Mouse (Mus musculus): ENCODE measurements around the gene Tnip2. TPM values are rescaled to one million over a fixed set of nuclear protein-coding genes. Genes with fewer than 3 reads are reported as not detected.

Tnip2 gene
- polyA plus RNA-seq, 1 experiment from 2014 or later = 6.0 TPM

GRCm38 (mm10) chr5:34520458-34521209 is 6.8 kb upstream of the Tnip2 start:
- 0 out of 2 replicates have a peak, but pooled peaks cover under 1% of the 10 kb centered on the region for H3K27me3 ChIP-seq (ENCODE audit: low read depth, poor library complexity, severe bottlenecking)
- no peak overlapping the region for H3K27ac ChIP-seq
- no peaks in the 10 kb centered on the region for H3K9me3 ChIP-seq (replicated peaks)
- DNase-seq (ENCODE audit: low spot score) = no peak
- peaks cover 5% of the 10 kb centered on the region; the same call in 1 of the 2 replicates for H3K4me1 ChIP-seq
- H3K4me3 ChIP-seq = no peak overlapping the region
- WGBS = 79% methylated on average over 11 of the region's 11 CpGs
- no peaks in the 10 kb centered on the region for H3K36me3 ChIP-seq

GRCm38 (mm10) chr5:34519389-34519910 is 5.7 kb upstream of the Tnip2 start:
- Histone ChIP-seq H3K27me3 (ENCODE audit: low read depth, poor library complexity, severe bottlenecking) (no peaks in the 10 kb centered on the region), H3K9me3 (replicated peaks) (no peaks in the 10 kb centered on the region), H3K4me1 (peaks cover 5% of the 10 kb centered on the region), H3K4me3 (no peak overlapping the region), H3K27ac (no peak overlapping the region), H3K36me3 (no peaks in the 10 kb centered on the region)
- no peak for DNase-seq (ENCODE audit: low spot score)
- 84% methylated on average over 9 of the region's 9 CpGs for WGBS

GRCm38 (mm10) chr5:34517913-34518312 is 4.1 kb upstream of the Tnip2 start:
- H3K27ac ChIP-seq = no peak overlapping the region
- no peak overlapping the region for H3K4me3 ChIP-seq
- H3K4me1 ChIP-seq = peaks cover 18% of the 10 kb centered on the region
- peak; percentile 82 for DNase-seq (ENCODE audit: low spot score)
- H3K36me3 ChIP-seq = no peaks in the 10 kb centered on the region
- WGBS = 23% methylated on average over 3 of the region's 3 CpGs
- no peaks in the 10 kb centered on the region for H3K9me3 ChIP-seq (replicated peaks)
- peaks cover 8% of the 10 kb centered on the region for H3K27me3 ChIP-seq (ENCODE audit: low read depth, poor library complexity, severe bottlenecking)

- Histone ChIP-seq H3K9me3 (replicated peaks) (no peaks in the 10 kb centered on the region), H3K36me3 (no peaks in the 10 kb centered on the region), H3K4me1 (peaks cover 14% of the 10 kb centered on the region), H3K4me3 (no peak overlapping the region), H3K27ac (no peak overlapping the region), H3K27me3 (ENCODE audit: low read depth, poor library complexity, severe bottlenecking) (peaks cover 23% of the 10 kb centered on the region)
- no peak for DNase-seq (ENCODE audit: low spot score)
Measured at GRCm38 (mm10) chr5:34515096-34515495, 1.3 kb upstream of the Tnip2 start.

- Histone ChIP-seq H3K27me3 (ENCODE audit: low read depth, poor library complexity, severe bottlenecking) (peaks cover 23% of the 10 kb centered on the region), H3K27ac (no peak overlapping the region), H3K4me3 (peak overlapping the region; percentile 77), H3K9me3 (replicated peaks) (no peaks in the 10 kb centered on the region), H3K36me3 (no peaks in the 10 kb centered on the region), H3K4me1 (peaks cover 14% of the 10 kb centered on the region)
- DNase-seq (ENCODE audit: low spot score) = no peak
- 23% methylated on average over 7 of the region's 7 CpGs for WGBS
Measured at GRCm38 (mm10) chr5:34514218-34514566, 401 bp upstream of the Tnip2 start.

DNA sequence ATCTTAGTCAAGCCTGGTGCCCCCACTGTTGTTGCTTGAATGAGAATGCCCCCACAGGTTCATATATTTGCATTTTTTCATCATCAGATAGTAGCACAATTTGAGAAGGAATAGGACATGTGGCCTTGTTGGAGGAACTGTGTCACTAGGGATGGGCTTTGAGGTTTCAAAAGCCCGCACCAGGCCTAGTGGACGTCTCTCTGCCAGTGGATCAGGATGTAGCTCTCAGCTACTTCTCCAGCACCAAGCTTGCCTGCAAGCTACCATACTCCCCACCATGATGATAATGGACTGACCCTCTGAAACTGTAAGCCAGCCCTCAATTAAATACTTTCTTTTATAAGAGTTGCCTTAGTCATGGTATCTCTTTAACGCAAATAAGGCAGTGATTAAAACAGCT is 1.3 kb downstream of the Tnip2 start:
- H3K27ac ChIP-seq = no peak overlapping the region
- DNase-seq (ENCODE audit: low spot score) = no peak
- 88% methylated on average over 3 of the region's 3 CpGs for WGBS
- H3K36me3 ChIP-seq = no peaks in the 10 kb centered on the region
- H3K4me3 ChIP-seq = no peak overlapping the region
- peaks cover 23% of the 10 kb centered on the region for H3K27me3 ChIP-seq (ENCODE audit: low read depth, poor library complexity, severe bottlenecking)
- H3K9me3 ChIP-seq (replicated peaks) = no peaks in the 10 kb centered on the region
- H3K4me1 ChIP-seq = peaks cover 14% of the 10 kb centered on the region

DNA sequence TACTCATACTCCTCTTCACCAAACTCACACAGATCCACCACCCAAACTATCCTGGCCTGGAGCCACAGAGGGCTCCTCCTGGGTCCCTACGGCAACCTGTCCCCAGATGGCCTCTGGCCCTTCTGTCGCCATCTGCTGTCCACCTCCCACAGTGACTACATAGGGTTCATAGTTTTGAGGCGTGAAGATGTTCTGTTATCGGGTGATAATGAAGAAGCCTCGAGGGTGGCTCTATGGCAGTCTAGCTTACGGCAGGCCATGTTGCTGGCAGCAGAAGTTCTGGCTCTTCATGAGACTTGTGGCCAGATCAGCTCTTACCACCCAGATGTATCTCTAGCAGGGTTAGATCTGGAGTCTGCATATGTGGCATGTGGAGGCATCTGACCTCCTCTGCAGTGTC is 11.0 kb downstream of the Tnip2 start:
- Histone ChIP-seq H3K4me3 (no peak overlapping the region), H3K27me3 (ENCODE audit: low read depth, poor library complexity, severe bottlenecking) (no peaks in the 10 kb centered on the region), H3K4me1 (no peaks in the 10 kb centered on the region), H3K9me3 (replicated peaks) (no peaks in the 10 kb centered on the region), H3K27ac (no peak overlapping the region), H3K36me3 (no peaks in the 10 kb centered on the region)
- 73% methylated on average over 6 of the region's 6 CpGs for WGBS
- no peak for DNase-seq (ENCODE audit: low spot score)

DNA sequence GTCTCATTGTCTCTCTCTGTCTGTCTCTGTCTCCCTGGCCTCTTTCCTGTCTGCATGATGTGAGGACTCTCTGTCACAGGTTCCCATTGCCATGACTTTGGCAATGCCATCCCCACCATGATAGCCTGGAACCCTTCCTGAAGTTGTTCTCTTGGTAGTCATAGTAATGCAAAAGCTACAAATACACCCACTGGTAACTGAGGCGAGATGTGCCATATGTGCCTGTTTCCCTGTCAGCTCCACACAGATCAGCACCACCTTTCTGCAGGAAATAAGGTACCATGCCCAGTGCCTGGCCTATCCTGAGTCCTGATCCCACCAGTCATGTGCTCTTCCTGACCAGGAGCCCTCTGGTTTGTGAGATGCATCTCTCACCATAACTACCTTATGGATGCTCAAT is 11.4 kb downstream of the Tnip2 start:
- Histone ChIP-seq H3K27ac (no peak overlapping the region), H3K36me3 (no peaks in the 10 kb centered on the region), H3K27me3 (ENCODE audit: low read depth, poor library complexity, severe bottlenecking) (no peaks in the 10 kb centered on the region), H3K9me3 (replicated peaks) (no peaks in the 10 kb centered on the region), H3K4me1 (no peaks in the 10 kb centered on the region), H3K4me3 (no peak overlapping the region)
- DNase-seq (ENCODE audit: low spot score) = no peak
- 90% methylated on average over 1 of the region's 1 CpGs for WGBS

DNA sequence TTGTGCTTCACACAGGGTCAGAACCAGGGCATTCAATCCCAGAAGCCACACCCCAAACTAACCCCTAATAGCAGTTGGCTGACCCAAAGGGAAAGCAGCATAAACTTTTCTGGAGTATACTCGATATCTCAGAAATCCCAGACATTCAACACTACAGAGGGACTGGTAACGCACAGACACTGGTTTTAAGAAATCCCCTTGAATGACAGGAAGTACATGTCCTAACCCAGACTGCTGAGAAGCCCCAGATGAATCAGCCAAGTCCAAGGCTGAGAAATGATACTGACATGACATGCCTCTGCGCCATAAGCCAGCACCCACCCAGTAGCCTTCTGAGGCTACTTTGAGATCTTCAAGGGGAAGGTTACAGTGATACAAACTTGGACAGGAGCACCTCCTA is 12.2 kb downstream of the Tnip2 start:
- no peaks in the 10 kb centered on the region for H3K36me3 ChIP-seq
- no peaks in the 10 kb centered on the region for H3K27me3 ChIP-seq (ENCODE audit: low read depth, poor library complexity, severe bottlenecking)
- H3K9me3 ChIP-seq (replicated peaks) = no peaks in the 10 kb centered on the region
- no peak overlapping the region for H3K27ac ChIP-seq
- H3K4me3 ChIP-seq = no peak overlapping the region
- 90% methylated on average over 3 of the region's 3 CpGs for WGBS
- DNase-seq (ENCODE audit: low spot score) = no peak
- no peaks in the 10 kb centered on the region for H3K4me1 ChIP-seq

DNA sequence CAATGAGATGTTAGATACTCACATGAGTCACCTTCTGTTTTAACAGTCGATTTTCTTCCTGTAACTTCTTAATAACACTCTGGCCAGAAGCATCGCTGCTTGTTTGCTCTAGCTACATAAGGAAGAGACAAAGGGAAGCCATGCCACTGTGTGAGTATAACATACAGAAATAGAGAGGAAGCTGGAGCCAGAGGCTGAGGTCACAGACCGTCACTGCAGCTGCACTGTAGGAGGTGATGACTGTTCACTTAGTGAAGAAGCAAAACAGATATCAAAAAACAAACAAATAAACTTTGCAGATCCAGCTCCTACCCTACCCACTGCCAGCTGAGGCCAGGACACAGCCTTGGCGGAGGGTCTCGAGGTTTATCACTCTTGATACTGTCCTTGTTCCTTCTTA is 12.9 kb downstream of the Tnip2 start:
- Histone ChIP-seq H3K36me3 (no peaks in the 10 kb centered on the region), H3K4me3 (no peak overlapping the region), H3K27me3 (ENCODE audit: low read depth, poor library complexity, severe bottlenecking) (no peaks in the 10 kb centered on the region), H3K27ac (no peak overlapping the region), H3K4me1 (no peaks in the 10 kb centered on the region), H3K9me3 (replicated peaks) (no peaks in the 10 kb centered on the region)
- no peak for DNase-seq (ENCODE audit: low spot score)
- 79% methylated on average over 5 of the region's 5 CpGs for WGBS

GRCm38 (mm10) chr5:34496745-34497144 is 17.0 kb downstream of the Tnip2 start:
- no peak for DNase-seq (ENCODE audit: low spot score)
- no peak overlapping the region for H3K4me3 ChIP-seq
- no peaks in the 10 kb centered on the region for H3K36me3 ChIP-seq
- no peaks in the 10 kb centered on the region for H3K4me1 ChIP-seq
- H3K9me3 ChIP-seq (replicated peaks) = no peaks in the 10 kb centered on the region
- no peaks in the 10 kb centered on the region for H3K27me3 ChIP-seq (ENCODE audit: low read depth, poor library complexity, severe bottlenecking)
- WGBS = 81% methylated on average over 6 of the region's 6 CpGs
- H3K27ac ChIP-seq = no peak overlapping the region

- no peak overlapping the region for H3K27ac ChIP-seq
- H3K9me3 ChIP-seq (replicated peaks) = no peaks in the 10 kb centered on the region
- no peaks in the 10 kb centered on the region for H3K4me1 ChIP-seq
- 91% methylated on average over 3 of the region's 3 CpGs for WGBS
- H3K36me3 ChIP-seq = peaks cover 33% of the 10 kb centered on the region
- no peak overlapping the region for H3K4me3 ChIP-seq
- H3K27me3 ChIP-seq (ENCODE audit: low read depth, poor library complexity, severe bottlenecking) = no peaks in the 10 kb centered on the region
- no peak for DNase-seq (ENCODE audit: low spot score)
Measured at GRCm38 (mm10) chr5:34489418-34489787, 24.4 kb downstream of the Tnip2 start.

DNA sequence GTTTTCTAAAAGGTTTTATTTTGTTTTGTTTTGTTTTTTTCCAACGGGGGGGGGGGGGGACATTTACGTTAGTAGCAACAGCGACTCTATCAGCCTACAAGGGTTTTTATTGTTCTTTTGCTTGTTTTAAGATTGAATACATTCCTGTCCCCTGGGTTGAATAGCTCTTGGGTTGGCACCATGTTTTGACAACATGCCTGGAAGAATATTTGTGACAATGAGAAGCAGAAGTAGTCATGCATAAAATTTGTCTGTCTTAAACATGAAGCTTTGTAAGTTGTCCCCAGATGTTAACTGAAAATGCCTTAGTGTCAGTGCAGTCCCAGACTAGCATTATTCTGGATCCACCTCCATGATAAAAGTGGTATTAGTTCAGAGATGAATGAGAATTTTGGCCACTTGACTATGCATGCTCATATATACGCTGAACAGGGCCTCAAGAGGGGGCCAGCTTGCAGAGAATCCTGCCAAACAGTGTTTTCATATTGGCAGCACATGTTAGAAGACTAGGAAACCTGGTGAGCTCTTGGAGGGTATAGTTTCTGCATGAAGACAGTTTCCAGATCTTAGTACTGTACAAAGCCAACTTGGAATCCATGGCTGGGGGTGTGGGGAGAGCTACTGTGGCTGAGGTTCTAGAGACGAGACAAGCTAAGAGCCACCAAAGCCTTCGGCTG is 24.9 kb downstream of the Tnip2 start:
- no peak overlapping the region for H3K4me3 ChIP-seq
- no peak for DNase-seq (ENCODE audit: low spot score)
- 78% methylated on average over 6 of the region's 6 CpGs for WGBS
- no peaks in the 10 kb centered on the region for H3K9me3 ChIP-seq (replicated peaks)
- H3K27me3 ChIP-seq (ENCODE audit: low read depth, poor library complexity, severe bottlenecking) = no peaks in the 10 kb centered on the region
- no peak overlapping the region for H3K27ac ChIP-seq
- H3K4me1 ChIP-seq = no peaks in the 10 kb centered on the region
- H3K36me3 ChIP-seq = peaks cover 38% of the 10 kb centered on the region
